Mouse (Mus musculus): ENCODE results near the gene Slc9a9. TPM values are rescaled to one million over a fixed set of nuclear protein-coding genes. Genes with fewer than 3 reads are reported as not detected.

The Slc9a9 gene
- polyA plus RNA-seq, 1 experiment from 2014 or later, result 6.6 TPM

GRCm38 (mm10) chr9:94945569-94946135 lies 275.9 kb downstream of the Slc9a9 start:
- Histone ChIP-seq H3K27ac (ENCODE audit: low read length) (no peak overlapping the region), H3K27me3 (ENCODE audit: control insufficient read depth, insufficient read depth, low read depth, low read length) (no peaks in the 10 kb centered on the region), H3K36me3 (ENCODE audit: control insufficient read depth, insufficient read depth, low read length) (no peaks in the 10 kb centered on the region), H3K9ac (ENCODE audit: low read depth, low read length) (no peak overlapping the region), H3K4me3 (ENCODE audit: low read depth, low read length) (no peak overlapping the region), H3K4me2 (ENCODE audit: low read length) (no peak overlapping the region), H3K9me3 (replicated peaks; ENCODE audit: control insufficient read depth, low read length, poor library complexity, severe bottlenecking) (no peaks in the 10 kb centered on the region), H3K4me1 (ENCODE audit: control insufficient read depth, insufficient read depth, low read length) (no peaks in the 10 kb centered on the region)
- no peak for ATAC-seq
- 89% methylated on average over 7 of the region's 7 CpGs for WGBS

DNA sequence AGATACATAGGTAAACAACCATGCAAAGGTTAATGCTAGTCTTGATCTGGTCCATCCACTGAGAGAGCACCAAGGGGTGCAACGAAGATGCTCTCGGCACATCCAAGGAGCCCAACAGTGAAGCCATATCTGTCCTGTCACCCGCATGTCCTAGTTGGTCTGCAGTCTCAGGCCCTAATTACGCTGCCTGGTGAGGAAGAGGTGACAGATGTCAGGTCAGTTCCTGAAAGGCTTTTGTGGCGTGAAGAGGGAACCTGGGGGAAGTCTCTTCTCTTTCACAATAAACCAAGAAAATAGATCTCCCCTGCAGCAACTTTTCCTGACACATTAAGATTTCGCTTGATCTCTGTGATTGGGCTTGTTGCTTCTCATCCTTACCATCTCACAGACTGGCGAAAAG lies 277.5 kb downstream of the Slc9a9 start:
- H3K27me3 ChIP-seq (ENCODE audit: control insufficient read depth, insufficient read depth, low read depth, low read length), result no peaks in the 10 kb centered on the region
- no peaks in the 10 kb centered on the region for H3K36me3 ChIP-seq (ENCODE audit: control insufficient read depth, insufficient read depth, low read length)
- no peak overlapping the region for H3K4me3 ChIP-seq (ENCODE audit: low read depth, low read length)
- no peak for ATAC-seq
- H3K9ac ChIP-seq (ENCODE audit: low read depth, low read length), result no peak overlapping the region
- no peaks in the 10 kb centered on the region; the same call in 1 of the 2 replicates for H3K9me3 ChIP-seq (replicated peaks; ENCODE audit: control insufficient read depth, low read length, poor library complexity, severe bottlenecking)
- H3K4me2 ChIP-seq (ENCODE audit: low read length), result no peak overlapping the region
- H3K27ac ChIP-seq (ENCODE audit: low read length), result no peak overlapping the region
- no peaks in the 10 kb centered on the region for H3K4me1 ChIP-seq (ENCODE audit: control insufficient read depth, insufficient read depth, low read length)
- 80% methylated on average over 7 of the region's 7 CpGs for WGBS

DNA sequence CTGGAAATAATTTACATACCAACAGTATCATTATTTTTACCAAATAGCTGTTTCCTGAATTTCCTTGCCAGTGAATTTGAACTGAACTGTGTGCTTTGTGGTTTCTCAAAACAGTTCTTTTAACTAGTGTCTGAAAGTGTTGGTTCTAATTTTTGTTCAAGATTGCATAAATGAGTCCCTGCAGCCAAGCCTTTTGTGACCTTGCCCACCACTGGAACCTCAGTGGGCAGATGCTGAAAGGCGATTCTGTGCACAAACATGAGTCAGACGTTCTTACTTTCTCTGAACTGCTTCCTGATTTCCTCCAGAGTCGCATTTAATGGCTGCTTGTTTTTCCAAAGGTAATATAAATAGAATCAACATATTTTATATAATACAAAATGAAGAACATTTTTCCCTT lies 281.0 kb downstream of the Slc9a9 start:
- no peaks in the 10 kb centered on the region for H3K36me3 ChIP-seq (ENCODE audit: control insufficient read depth, insufficient read depth, low read length)
- WGBS, result 81% methylated on average over 3 of the region's 3 CpGs

DNA sequence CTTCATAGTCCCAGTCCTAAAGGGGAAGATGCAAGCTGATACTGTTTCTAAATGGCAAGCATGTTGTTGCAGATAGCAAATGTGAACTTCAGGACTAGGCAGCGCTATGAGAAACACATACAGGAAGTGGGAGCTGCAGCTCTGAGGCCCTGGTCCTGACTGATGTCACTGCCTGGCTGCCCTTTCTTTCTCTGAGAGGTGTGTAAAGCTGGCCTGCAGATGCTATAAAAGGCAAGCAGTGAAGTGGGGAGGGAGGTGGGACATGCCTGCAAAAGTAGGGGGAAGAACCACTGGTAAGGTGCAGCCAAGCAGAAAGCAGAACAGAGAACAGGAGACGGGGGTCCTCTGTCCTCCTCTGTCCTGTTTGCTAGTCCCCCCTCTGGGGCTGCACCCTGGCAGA lies 285.9 kb downstream of the Slc9a9 start:
- no peaks in the 10 kb centered on the region for H3K27me3 ChIP-seq (ENCODE audit: control insufficient read depth, insufficient read depth, low read depth, low read length)
- no peak overlapping the region for H3K4me3 ChIP-seq (ENCODE audit: low read depth, low read length)
- ATAC-seq, result no peak
- 57% methylated on average over 2 of the region's 2 CpGs for WGBS
- no peaks in the 10 kb centered on the region for H3K4me1 ChIP-seq (ENCODE audit: control insufficient read depth, insufficient read depth, low read length)
- H3K27ac ChIP-seq (ENCODE audit: low read length), result no peak overlapping the region
- H3K4me2 ChIP-seq (ENCODE audit: low read length), result no peak overlapping the region
- H3K36me3 ChIP-seq (ENCODE audit: control insufficient read depth, insufficient read depth, low read length), result no peaks in the 10 kb centered on the region
- H3K9ac ChIP-seq (ENCODE audit: low read depth, low read length), result no peak overlapping the region
- no peaks in the 10 kb centered on the region; the same call in 1 of the 2 replicates for H3K9me3 ChIP-seq (replicated peaks; ENCODE audit: control insufficient read depth, low read length, poor library complexity, severe bottlenecking)

More for the DNA sequence above, 281.0 kb downstream of the Slc9a9 start:
- H3K4me2 ChIP-seq (ENCODE audit: low read length), result no peak overlapping the region
- H3K4me1 ChIP-seq (ENCODE audit: control insufficient read depth, insufficient read depth, low read length), result no peaks in the 10 kb centered on the region
- ATAC-seq, result no peak
- H3K9ac ChIP-seq (ENCODE audit: low read depth, low read length), result no peak overlapping the region
- H3K9me3 ChIP-seq (replicated peaks; ENCODE audit: control insufficient read depth, low read length, poor library complexity, severe bottlenecking), result no peaks in the 10 kb centered on the region; the same call in 1 of the 2 replicates
- no peak overlapping the region for H3K4me3 ChIP-seq (ENCODE audit: low read depth, low read length)
- no peak overlapping the region for H3K27ac ChIP-seq (ENCODE audit: low read length)
- H3K27me3 ChIP-seq (ENCODE audit: control insufficient read depth, insufficient read depth, low read depth, low read length), result no peaks in the 10 kb centered on the region

GRCm38 (mm10) chr9:94958382-94958781 lies 288.7 kb downstream of the Slc9a9 start:
- no peak for ATAC-seq
- Histone ChIP-seq H3K36me3 (ENCODE audit: control insufficient read depth, insufficient read depth, low read length) (no peaks in the 10 kb centered on the region), H3K4me2 (ENCODE audit: low read length) (no peak overlapping the region), H3K4me3 (ENCODE audit: low read depth, low read length) (no peak overlapping the region), H3K27ac (ENCODE audit: low read length) (no peak overlapping the region), H3K9ac (ENCODE audit: low read depth, low read length) (no peak overlapping the region), H3K4me1 (ENCODE audit: control insufficient read depth, insufficient read depth, low read length) (peaks cover 9% of the 10 kb centered on the region), H3K27me3 (ENCODE audit: control insufficient read depth, insufficient read depth, low read depth, low read length) (no peaks in the 10 kb centered on the region), H3K9me3 (replicated peaks; ENCODE audit: control insufficient read depth, low read length, poor library complexity, severe bottlenecking) (no peaks in the 10 kb centered on the region)
- 51% methylated on average over 2 of the region's 2 CpGs for WGBS

GRCm38 (mm10) chr9:94968596-94969120 lies 298.9 kb downstream of the Slc9a9 start:
- peak; percentile 69 for ATAC-seq
- no peak overlapping the region for H3K9ac ChIP-seq (ENCODE audit: low read depth, low read length)
- H3K27me3 ChIP-seq (ENCODE audit: control insufficient read depth, insufficient read depth, low read depth, low read length), result no peaks in the 10 kb centered on the region
- no peaks in the 10 kb centered on the region for H3K9me3 ChIP-seq (replicated peaks; ENCODE audit: control insufficient read depth, low read length, poor library complexity, severe bottlenecking)
- H3K27ac ChIP-seq (ENCODE audit: low read length), result no peak overlapping the region
- peaks cover 7% of the 10 kb centered on the region; the same call in 1 of the 2 replicates for H3K4me1 ChIP-seq (ENCODE audit: control insufficient read depth, insufficient read depth, low read length)
- H3K4me2 ChIP-seq (ENCODE audit: low read length), result no peak overlapping the region
- 38% methylated on average over 5 of the region's 5 CpGs for WGBS
- H3K36me3 ChIP-seq (ENCODE audit: control insufficient read depth, insufficient read depth, low read length), result no peaks in the 10 kb centered on the region
- no peak overlapping the region for H3K4me3 ChIP-seq (ENCODE audit: low read depth, low read length)

DNA sequence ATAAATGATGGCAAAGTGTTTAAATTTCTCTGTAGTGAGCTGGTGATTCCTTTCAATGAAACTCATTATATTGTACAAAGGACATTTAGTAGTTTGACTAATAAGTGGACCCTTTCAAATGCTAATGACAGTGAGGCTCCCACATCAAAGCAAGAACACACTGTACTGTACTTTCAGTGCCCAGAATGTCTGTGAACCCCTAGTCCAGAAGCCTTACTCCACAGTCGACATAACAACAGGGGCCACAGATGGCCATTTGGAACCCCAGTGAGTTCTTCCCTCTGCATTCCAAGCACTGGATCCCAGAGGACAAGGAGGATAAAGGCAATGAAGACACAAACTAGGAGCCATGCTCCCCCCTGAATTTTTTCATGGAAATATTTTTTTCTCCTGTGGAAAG lies 299.4 kb downstream of the Slc9a9 start:
- Histone ChIP-seq H3K4me1 (ENCODE audit: control insufficient read depth, insufficient read depth, low read length) (peaks cover 7% of the 10 kb centered on the region; the same call in 1 of the 2 replicates), H3K4me2 (ENCODE audit: low read length) (no peak overlapping the region), H3K27me3 (ENCODE audit: control insufficient read depth, insufficient read depth, low read depth, low read length) (no peaks in the 10 kb centered on the region), H3K9me3 (replicated peaks; ENCODE audit: control insufficient read depth, low read length, poor library complexity, severe bottlenecking) (no peaks in the 10 kb centered on the region), H3K9ac (ENCODE audit: low read depth, low read length) (no peak overlapping the region), H3K36me3 (ENCODE audit: control insufficient read depth, insufficient read depth, low read length) (no peaks in the 10 kb centered on the region), H3K27ac (ENCODE audit: low read length) (peak overlapping the region; percentile 61; the same call in 1 of the 2 replicates), H3K4me3 (ENCODE audit: low read depth, low read length) (no peak overlapping the region)
- WGBS, result 0% methylated on average over 1 of the region's 1 CpGs
- ATAC-seq, result peak; percentile 79

GRCm38 (mm10) chr9:94972021-94972420 lies 302.3 kb downstream of the Slc9a9 start:
- no peak overlapping the region for H3K27ac ChIP-seq (ENCODE audit: low read length)
- peaks cover 7% of the 10 kb centered on the region; the same call in 1 of the 2 replicates for H3K4me1 ChIP-seq (ENCODE audit: control insufficient read depth, insufficient read depth, low read length)
- no peaks in the 10 kb centered on the region for H3K27me3 ChIP-seq (ENCODE audit: control insufficient read depth, insufficient read depth, low read depth, low read length)
- H3K36me3 ChIP-seq (ENCODE audit: control insufficient read depth, insufficient read depth, low read length), result no peaks in the 10 kb centered on the region
- H3K4me2 ChIP-seq (ENCODE audit: low read length), result no peak overlapping the region
- 74% methylated on average over 2 of the region's 2 CpGs for WGBS
- H3K9ac ChIP-seq (ENCODE audit: low read depth, low read length), result no peak overlapping the region
- H3K4me3 ChIP-seq (ENCODE audit: low read depth, low read length), result no peak overlapping the region
- H3K9me3 ChIP-seq (replicated peaks; ENCODE audit: control insufficient read depth, low read length, poor library complexity, severe bottlenecking), result no peaks in the 10 kb centered on the region
- no peak for ATAC-seq

- H3K4me3 ChIP-seq (ENCODE audit: low read depth, low read length), result no peak overlapping the region
- peaks cover 7% of the 10 kb centered on the region; the same call in 1 of the 2 replicates for H3K4me1 ChIP-seq (ENCODE audit: control insufficient read depth, insufficient read depth, low read length)
- no peak overlapping the region for H3K4me2 ChIP-seq (ENCODE audit: low read length)
- H3K36me3 ChIP-seq (ENCODE audit: control insufficient read depth, insufficient read depth, low read length), result no peaks in the 10 kb centered on the region
- no peaks in the 10 kb centered on the region for H3K9me3 ChIP-seq (replicated peaks; ENCODE audit: control insufficient read depth, low read length, poor library complexity, severe bottlenecking)
- 93% methylated on average over 2 of the region's 2 CpGs for WGBS
- ATAC-seq, result no peak
- H3K27me3 ChIP-seq (ENCODE audit: control insufficient read depth, insufficient read depth, low read depth, low read length), result no peaks in the 10 kb centered on the region
- H3K9ac ChIP-seq (ENCODE audit: low read depth, low read length), result no peak overlapping the region
- H3K27ac ChIP-seq (ENCODE audit: low read length), result no peak overlapping the region
Measured at GRCm38 (mm10) chr9:94972693-94973092, 303.0 kb downstream of the Slc9a9 start.

Data from midbrain, embryonic 16.5 days (tissue).